Mouse (Mus musculus): ENCODE results near the gene Spast.
"Not testable (repeated sequence)": the region's sequence is repeated elsewhere in the genome, so short reads cannot be mapped to it uniquely, and the experiment has no call there.

- TF ChIP-seq CTCF (IDR thresholded peaks at IDR 0.05; ENCODE audit: low read depth); EP300 (optimal IDR thresholded peaks at IDR 0.05): not testable (repeated sequence)
Measured at GRCm38 (mm10) chr17:74327195-74327594, 11.6 kb upstream of the Spast start.

Data from stomach, postnatal 0 days (tissue).